35 mouse cellular contexts compared by ENCODE assay signal in genomic region chr12:74534882-74535281, GRCm38 (mm10).
"Had no signal": no experiment of that assay in that cellular context is flagged by ENCODE, and none has a peak within 500 bp of the region (broad histone marks: within the 10 kb centered on the region; RNA-seq: fewer than 3 reads in every experiment).

No protein-coding gene starts in this region.

- DNase-seq: heart, postnatal 10 days; heart, postnatal 14 days; heart, postnatal 36 days; heart, postnatal 4 days; kidney, adult 11 months; kidney, adult 18-20 months; kidney, adult 2 months; kidney, adult 8-10 months; kidney, adult 9 months; kidney, postnatal 10 days; kidney, postnatal 14 days; kidney, postnatal 25 days; kidney, postnatal 36 days; kidney, postnatal 4 days; layer of hippocampus, adult 9-11 months; layer of hippocampus, postnatal 36 days had no signal

- H3K9me3 ChIP-seq: heart, embryonic 12.5 days; heart, embryonic 13.5 days; heart, embryonic 15.5 days; hindbrain, embryonic 10.5 days; hindbrain, embryonic 12.5 days; hindbrain, embryonic 13.5 days; hindbrain, embryonic 15.5 days; intestine, embryonic 15.5 days; kidney, embryonic 15.5 days had no signal

- H3K4me3 ChIP-seq: heart, embryonic 12.5 days; heart, embryonic 13.5 days; heart, embryonic 15.5 days; hindbrain, embryonic 10.5 days; hindbrain, embryonic 12.5 days; hindbrain, embryonic 13.5 days; hindbrain, embryonic 15.5 days; intestine, embryonic 15.5 days; kidney, embryonic 15.5 days; layer of hippocampus, adult 2 months; left cerebral cortex, adult 2 months had no signal

- H3K4me1 ChIP-seq: heart, embryonic 12.5 days; heart, embryonic 13.5 days; heart, embryonic 15.5 days; hindbrain, embryonic 10.5 days; hindbrain, embryonic 12.5 days; hindbrain, embryonic 13.5 days; hindbrain, embryonic 15.5 days; intestine, embryonic 15.5 days; kidney, embryonic 15.5 days had no signal

- H3K4me2 ChIP-seq: heart, embryonic 11.5 days; heart, embryonic 12.5 days; heart, embryonic 13.5 days; heart, embryonic 15.5 days; hindbrain, embryonic 12.5 days; hindbrain, embryonic 13.5 days; hindbrain, embryonic 14.5 days; hindbrain, embryonic 15.5 days; intestine, embryonic 15.5 days; kidney, embryonic 15.5 days had no signal

- H3K36me3 ChIP-seq: heart, embryonic 12.5 days; heart, embryonic 13.5 days; heart, embryonic 15.5 days; hindbrain, embryonic 10.5 days; hindbrain, embryonic 12.5 days; hindbrain, embryonic 13.5 days; hindbrain, embryonic 15.5 days; intestine, embryonic 15.5 days; kidney, embryonic 15.5 days had no signal

- H3K27ac ChIP-seq: heart, embryonic 13.5 days; heart, embryonic 15.5 days; hindbrain, embryonic 10.5 days; hindbrain, embryonic 12.5 days; hindbrain, embryonic 13.5 days; hindbrain, embryonic 14.5 days; hindbrain, embryonic 15.5 days; hindbrain, postnatal 0 days; intestine, embryonic 15.5 days; kidney, embryonic 15.5 days; kidney, postnatal 0 days; layer of hippocampus, adult 2 months; left cerebral cortex, adult 2 months had no signal

- H3K9ac ChIP-seq: heart, embryonic 12.5 days; heart, embryonic 13.5 days; heart, embryonic 15.5 days; hindbrain, embryonic 12.5 days; hindbrain, embryonic 13.5 days; hindbrain, embryonic 14.5 days; hindbrain, embryonic 15.5 days; intestine, embryonic 15.5 days; kidney, embryonic 15.5 days had no signal

- H3K27me3 ChIP-seq: heart, embryonic 12.5 days; heart, embryonic 13.5 days; heart, embryonic 15.5 days; hindbrain, embryonic 12.5 days; hindbrain, embryonic 13.5 days; hindbrain, embryonic 15.5 days; intestine, embryonic 15.5 days; kidney, embryonic 15.5 days had no signal

- ATAC-seq: hindbrain, embryonic 16.5 days; hindbrain, postnatal 0 days; inflammation-experienced regulatory T-cells, adult 6 months; intestine, embryonic 15.5 days; intestine, embryonic 16.5 days; intestine, postnatal 0 days had no signal
